Mouse (Mus musculus) neural tube, embryonic 14.5 days (tissue): Measurements from ENCODE around the gene Nmur2. TPM values are rescaled to one million over a fixed set of nuclear protein-coding genes. Genes with fewer than 3 reads are reported as not detected.

Source experiments
- ATAC-seq: fragments of 200-750 bp; cut with Nextera tagmentation; 2 replicates; pipeline ENCODE4 v1.8.0; 2017; ENCODE audit warnings: low read depth, mild to moderate bottlenecking, moderate TSS enrichment, moderate library complexity
- H3K27ac ChIP-seq: fragments of 300-500 bp; sonication (generic); 2 replicates; pipeline ENCODE4 v1.5.1; 2014; ENCODE audit warnings: low read depth, mild to moderate bottlenecking, control low read depth, low read length, moderate library complexity, mixed read lengths
- H3K27me3 ChIP-seq: fragments of 300-500 bp; sonication (generic); 2 replicates; pipeline ENCODE4 v1.6.1; 2014; ENCODE audit warnings: low read length; ENCODE audit not compliant: control insufficient read depth, insufficient read depth
- H3K36me3 ChIP-seq: fragments of 300-500 bp; sonication (generic); 2 replicates; pipeline ENCODE4 v1.6.1; 2014; ENCODE audit warnings: low read length, mixed read lengths; ENCODE audit not compliant: control insufficient read depth, insufficient read depth
- H3K4me1 ChIP-seq: fragments of 300-500 bp; sonication (generic); 2 replicates; pipeline ENCODE4 v1.6.1; 2014; ENCODE audit warnings: low read length; ENCODE audit not compliant: control insufficient read depth, insufficient read depth
- H3K4me2 ChIP-seq: fragments of 300-500 bp; sonication (generic); 2 replicates; pipeline ENCODE4 v1.6.1; 2014; ENCODE audit warnings: mild to moderate bottlenecking, low read depth, low read length, control low read depth
- H3K4me3 ChIP-seq: fragments of 300-500 bp; sonication (generic); 2 replicates; pipeline ENCODE4 v1.5.1; 2014; ENCODE audit warnings: low read depth, low read length, control low read depth, mixed read lengths
- H3K9ac ChIP-seq: fragments of 300-500 bp; sonication (generic); replicated peaks from 2 replicates; pipeline ENCODE4 v1.6.1; 2014; ENCODE audit warnings: low read depth, mild to moderate bottlenecking, control low read depth, low read length, mixed read lengths
- H3K9me3 ChIP-seq: fragments of 300-500 bp; sonication (generic); 2 replicates; pipeline ENCODE4 v1.6.1; 2016; ENCODE audit warnings: low read length; ENCODE audit not compliant: control insufficient read depth
- WGBS: fragments of 180-500 bp; shearing (Covaris S2); extraction: QIAGEN DNeasy Blood & Tissue Kit; methylation state at CpG from one replicate; pipeline ENCODE4 v1.1.7; 2014; 5-methylcytosine and 5-hydroxymethylcytosine counted together
- polyA plus RNA-seq: library from polyadenylated mRNA; unstranded; fragments of >200 nt; fragmentation: Nextera tagmentation; extraction: Ambion mirVana; gene quantifications from 2 replicates; pipeline ENCODE4 v1.2.1, GENCODE M21; 2014

Gene Nmur2
- polyA plus RNA-seq, result 0.35 and 0.59 TPM in 2 replicates

GRCm38 (mm10) chr11:56040917-56041316 is at the start of gene Nmur2:
TSS of gene Nmur2 (minus strand) at chr11:56041010.
- no peak for ATAC-seq
- WGBS, result 6% methylated on average over 6 of the region's 6 CpGs

GRCm38 (mm10) chr11:56089127-56089689 is 48.4 kb upstream of the Nmur2 start:
- no peak overlapping the region for H3K4me3 ChIP-seq
- no peaks in the 10 kb centered on the region for H3K36me3 ChIP-seq
- no peak overlapping the region for H3K4me2 ChIP-seq
- H3K9ac ChIP-seq, result no peak overlapping the region
- no peaks in the 10 kb centered on the region for H3K4me1 ChIP-seq
- WGBS, result 67% methylated on average over 11 of the region's 11 CpGs
- ATAC-seq, result no peak
- peak overlapping the region; percentile 46; the same call in 1 of the 2 replicates for H3K27ac ChIP-seq
- no peaks in the 10 kb centered on the region for H3K9me3 ChIP-seq
- no peaks in the 10 kb centered on the region for H3K27me3 ChIP-seq

More at GRCm38 (mm10) chr11:56040917-56041316, at the start of gene Nmur2:
- Histone ChIP-seq H3K27me3 (no peaks in the 10 kb centered on the region), H3K4me2 (no peak within 1 kb of the TSS), H3K9ac (no peak within 1 kb of the TSS), H3K36me3 (no peaks in the 10 kb centered on the region), H3K4me1 (no peaks in the 10 kb centered on the region), H3K4me3 (no peak within 1 kb of the TSS), H3K9me3 (no peaks in the 10 kb centered on the region), H3K27ac (no peak within 1 kb of the TSS)

GRCm38 (mm10) chr11:56072131-56072530 is 31.3 kb upstream of the Nmur2 start:
- Histone ChIP-seq H3K4me1 (no peaks in the 10 kb centered on the region), H3K9me3 (no peaks in the 10 kb centered on the region), H3K27me3 (no peaks in the 10 kb centered on the region), H3K36me3 (no peaks in the 10 kb centered on the region), H3K27ac (peak overlapping the region; percentile 2; the same call in 1 of the 2 replicates), H3K9ac (no peak overlapping the region), H3K4me2 (no peak overlapping the region), H3K4me3 (no peak overlapping the region)
- no peak for ATAC-seq
- WGBS, result 46% methylated on average over 7 of the region's 7 CpGs

GRCm38 (mm10) chr11:56069658-56070057 is 28.8 kb upstream of the Nmur2 start:
- Histone ChIP-seq H3K27me3 (no peaks in the 10 kb centered on the region), H3K36me3 (no peaks in the 10 kb centered on the region), H3K9ac (no peak overlapping the region), H3K27ac (no peak overlapping the region), H3K4me1 (no peaks in the 10 kb centered on the region), H3K4me2 (no peak overlapping the region), H3K4me3 (no peak overlapping the region), H3K9me3 (no peaks in the 10 kb centered on the region)
- 87% methylated on average over 2 of the region's 2 CpGs for WGBS
- ATAC-seq, result no peak

- Histone ChIP-seq H3K27me3 (no peaks in the 10 kb centered on the region), H3K36me3 (no peaks in the 10 kb centered on the region), H3K9me3 (no peaks in the 10 kb centered on the region), H3K9ac (no peak overlapping the region), H3K27ac (no peak overlapping the region), H3K4me3 (no peak overlapping the region), H3K4me1 (no peaks in the 10 kb centered on the region), H3K4me2 (no peak overlapping the region)
- 93% methylated on average over 2 of the region's 2 CpGs for WGBS
- no peak for ATAC-seq
These were observed 24.3 kb upstream of the Nmur2 start for GRCm38 (mm10) chr11:56065147-56065546.

GRCm38 (mm10) chr11:56064575-56064974 is 23.8 kb upstream of the Nmur2 start:
- H3K4me3 ChIP-seq, result no peak overlapping the region
- H3K36me3 ChIP-seq, result no peaks in the 10 kb centered on the region
- no peak overlapping the region for H3K4me2 ChIP-seq
- no peak overlapping the region for H3K9ac ChIP-seq
- WGBS, result 63% methylated on average over 4 of the region's 4 CpGs
- no peak for ATAC-seq
- H3K9me3 ChIP-seq, result no peaks in the 10 kb centered on the region
- no peak overlapping the region for H3K27ac ChIP-seq
- H3K4me1 ChIP-seq, result no peaks in the 10 kb centered on the region
- no peaks in the 10 kb centered on the region for H3K27me3 ChIP-seq

- H3K9me3 ChIP-seq, result no peaks in the 10 kb centered on the region
- WGBS, result 86% methylated on average over 3 of the region's 3 CpGs
- H3K27me3 ChIP-seq, result no peaks in the 10 kb centered on the region
- no peak for ATAC-seq
- H3K4me1 ChIP-seq, result no peaks in the 10 kb centered on the region
- H3K9ac ChIP-seq, result no peak overlapping the region
- H3K36me3 ChIP-seq, result no peaks in the 10 kb centered on the region
- H3K4me3 ChIP-seq, result no peak overlapping the region
- no peak overlapping the region for H3K4me2 ChIP-seq
- H3K27ac ChIP-seq, result no peak overlapping the region
These were observed 18.4 kb upstream of the Nmur2 start for GRCm38 (mm10) chr11:56059236-56059635.

- Histone ChIP-seq H3K4me1 (no peaks in the 10 kb centered on the region), H3K27me3 (no peaks in the 10 kb centered on the region), H3K27ac (0 out of 2 replicates have a peak overlapping the region, but pooled peaks have one; percentile 18), H3K4me2 (no peak overlapping the region), H3K36me3 (no peaks in the 10 kb centered on the region), H3K4me3 (no peak overlapping the region), H3K9ac (no peak overlapping the region), H3K9me3 (no peaks in the 10 kb centered on the region)
- no peak for ATAC-seq
- WGBS, result 66% methylated on average over 7 of the region's 7 CpGs
These were observed 13.6 kb upstream of the Nmur2 start for GRCm38 (mm10) chr11:56054439-56054838.

- ATAC-seq, result no peak
These were observed 14.0 kb downstream of the Nmur2 start for GRCm38 (mm10) chr11:56026854-56027253.

More at GRCm38 (mm10) chr11:56026854-56027253, 14.0 kb downstream of the Nmur2 start:
- no peak overlapping the region for H3K4me2 ChIP-seq
- H3K27me3 ChIP-seq, result no peaks in the 10 kb centered on the region
- no peaks in the 10 kb centered on the region for H3K36me3 ChIP-seq
- no peak overlapping the region for H3K4me3 ChIP-seq
- no peak overlapping the region for H3K9ac ChIP-seq
- WGBS, result 87% methylated on average over 10 of the region's 10 CpGs
- H3K4me1 ChIP-seq, result no peaks in the 10 kb centered on the region
- no peaks in the 10 kb centered on the region for H3K9me3 ChIP-seq
- no peak overlapping the region for H3K27ac ChIP-seq
